Mouse (Mus musculus) ES-Bruce4 (cell line): ENCODE results near the gene Lce1d. TPM values are rescaled to one million over a fixed set of nuclear protein-coding genes. Genes with fewer than 3 reads are reported as not detected.
"Not testable (repeated sequence)": the region's sequence is repeated elsewhere in the genome, so short reads cannot be mapped to it uniquely, and the experiment has no call there.

Source experiments
- H3K27ac ChIP-seq: 2 replicates; pipeline ENCODE4 v1.5.1; 2012; ENCODE audit warnings: low read length, inconsistent platforms; ENCODE audit not compliant: insufficient read depth
- H3K27me3 ChIP-seq: 2 replicates; pipeline ENCODE4 v1.6.1; 2012; ENCODE audit warnings: mild to moderate bottlenecking, low read length, inconsistent platforms; ENCODE audit not compliant: control insufficient read depth, poor library complexity, insufficient read depth, severe bottlenecking
- H3K36me3 ChIP-seq: 2 replicates; pipeline ENCODE4 v1.6.1; 2012; ENCODE audit warnings: inconsistent platforms, mild to moderate bottlenecking, low read length, moderate library complexity; ENCODE audit not compliant: control insufficient read depth, poor library complexity, insufficient read depth, severe bottlenecking
- H3K4me1 ChIP-seq: one replicate; pipeline ENCODE4 v1.8.1; 2011; ENCODE audit warnings: low read length; ENCODE audit not compliant: control insufficient read depth, insufficient read depth
- H3K4me3 ChIP-seq: 2 replicates; pipeline ENCODE4 v1.5.1; 2011; ENCODE audit warnings: low read depth, mild to moderate bottlenecking, low read length
- H3K9ac ChIP-seq: 2 replicates; pipeline ENCODE4 v1.6.1; 2012; ENCODE audit warnings: low read depth, mild to moderate bottlenecking, inconsistent platforms; ENCODE audit not compliant: poor library complexity, severe bottlenecking
- H3K9me3 ChIP-seq: replicated peaks from 2 replicates; pipeline ENCODE4 v1.6.1; 2012; ENCODE audit warnings: mild to moderate bottlenecking, low read length, inconsistent platforms; ENCODE audit not compliant: control insufficient read depth, poor library complexity, insufficient read depth, severe bottlenecking
- CTCF ChIP-seq: IDR thresholded peaks from one replicate; pipeline ENCODE4 v1.8.1; 2011; ENCODE audit warnings: low read depth, low read length
- EP300 ChIP-seq: IDR thresholded peaks from 2 replicates; pipeline ENCODE4 v1.6.1; 2011; ENCODE audit warnings: low read depth, low read length; ENCODE audit not compliant: insufficient read depth
- POLR2A ChIP-seq: IDR thresholded peaks from one replicate; pipeline ENCODE4 v1.8.1; 2011; ENCODE audit warnings: low read length; ENCODE audit not compliant: insufficient read depth
- polyA plus RNA-seq: library from polyadenylated mRNA; stranded (reverse); fragments of >200 nt; gene quantifications from 2 replicates; pipeline ENCODE4 v1.2.4, GENCODE M21; 2011; ENCODE audit warnings: low read depth; ENCODE audit not compliant: missing spikeins, insufficient read depth, insufficient read length

Lce1d gene
- polyA plus RNA-seq, 1 experiment, result not detected

GRCm38 (mm10) chr3:92691688-92692087 is 4.7 kb upstream of the Lce1d start:
- Histone ChIP-seq H3K4me3 (no peak overlapping the region), H3K27ac (no peak overlapping the region), H3K9ac (no peak overlapping the region), H3K9me3 (no peaks in the 10 kb centered on the region), H3K27me3 (no peaks in the 10 kb centered on the region; the same call in none of the 2 replicates), H3K36me3 (no peaks in the 10 kb centered on the region), H3K4me1 (no peaks in the 10 kb centered on the region)
- no peak for TF ChIP-seq POLR2A
- TF ChIP-seq EP300, result no peak
- TF ChIP-seq CTCF, result no peak

DNA sequence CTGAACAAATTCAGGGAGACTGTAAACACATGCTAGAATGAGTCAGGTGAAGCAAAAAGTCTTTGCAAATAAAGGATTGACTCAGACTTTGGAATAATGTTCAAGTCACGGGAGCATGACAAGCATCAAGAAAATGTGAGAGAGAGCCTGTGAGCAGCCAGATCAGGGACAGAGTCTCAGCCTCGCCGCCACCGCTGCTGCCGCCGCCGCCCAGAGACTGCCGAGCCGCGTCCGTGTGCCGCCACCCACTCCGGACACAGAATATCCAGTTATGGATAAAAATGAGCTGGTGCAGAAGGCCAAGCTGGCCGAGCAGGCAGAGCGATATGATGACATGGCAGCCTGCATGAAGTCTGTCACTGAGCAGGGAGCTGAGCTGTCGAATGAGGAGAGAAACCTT is 2.1 kb upstream of the Lce1d start:
- not testable (repeated sequence) for H3K36me3 ChIP-seq, H3K9ac ChIP-seq, H3K27ac ChIP-seq, H3K4me1 ChIP-seq, H3K27me3 ChIP-seq, H3K9me3 ChIP-seq
- H3K4me3 ChIP-seq, result peak overlapping the region; percentile 50

DNA sequence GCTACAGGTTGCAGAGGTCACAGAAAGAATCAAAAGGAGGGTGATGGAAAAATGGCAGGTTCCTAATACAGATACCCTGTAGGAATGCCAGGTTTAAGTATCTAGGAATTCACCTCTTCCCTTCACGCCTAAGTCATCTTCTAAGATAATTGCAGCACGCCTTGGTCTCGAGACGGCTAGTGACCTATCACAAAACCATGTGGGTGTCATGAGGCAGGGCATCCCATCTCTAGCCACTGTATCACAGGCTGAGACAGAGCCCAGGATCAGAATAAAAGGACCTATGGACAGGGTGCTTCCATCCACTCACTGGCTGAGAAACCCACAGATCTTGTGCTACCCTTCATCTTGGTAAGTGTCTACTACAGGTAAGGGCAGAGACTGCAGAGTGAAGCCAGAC is 8.1 kb downstream of the Lce1d start, which contains the start of gene Lce1c:
Gene Lce1c, plus strand, starts transcription at position 301 of the 400 bp plus-strand sequence.
- Histone ChIP-seq H3K9me3 (no peaks in the 10 kb centered on the region), H3K36me3 (no peaks in the 10 kb centered on the region), H3K4me1 (no peaks in the 10 kb centered on the region), H3K9ac (no peak within 1 kb of the TSS), H3K27ac (no peak within 1 kb of the TSS), H3K4me3 (no peak within 1 kb of the TSS), H3K27me3 (no peaks in the 10 kb centered on the region)
- TF ChIP-seq POLR2A, result no peak
- TF ChIP-seq CTCF, result no peak
- TF ChIP-seq EP300, result no peak

GRCm38 (mm10) chr3:92670215-92670614 is 16.8 kb downstream of the Lce1d start, which contains the start of gene Lce1a2:
Gene Lce1a2 (minus strand): TSS chr3:92670315.
- H3K9me3 ChIP-seq, result no peaks in the 10 kb centered on the region
- H3K36me3 ChIP-seq, result no peaks in the 10 kb centered on the region
- no peak within 1 kb of the TSS for H3K27ac ChIP-seq
- no peak within 1 kb of the TSS for H3K4me3 ChIP-seq
- no peaks in the 10 kb centered on the region for H3K4me1 ChIP-seq
- no peaks in the 10 kb centered on the region; the same call in 1 of the 2 replicates for H3K27me3 ChIP-seq
- TF ChIP-seq POLR2A (no peak), EP300 (no peak), CTCF (no peak)
- H3K9ac ChIP-seq, result no peak within 1 kb of the TSS

- Histone ChIP-seq H3K4me1 (no peaks in the 10 kb centered on the region), H3K27me3 (no peaks in the 10 kb centered on the region), H3K27ac (no peak within 1 kb of the TSS), H3K4me3 (no peak within 1 kb of the TSS), H3K36me3 (no peaks in the 10 kb centered on the region), H3K9me3 (no peaks in the 10 kb centered on the region), H3K9ac (no peak within 1 kb of the TSS)
- TF ChIP-seq CTCF (no peak), POLR2A (no peak), EP300 (no peak)
These were observed 30.2 kb downstream of the Lce1d start, which contains the start of gene Lce1b for GRCm38 (mm10) chr3:92656826-92657225. Gene Lce1b (minus strand): TSS chr3:92656926.

DNA sequence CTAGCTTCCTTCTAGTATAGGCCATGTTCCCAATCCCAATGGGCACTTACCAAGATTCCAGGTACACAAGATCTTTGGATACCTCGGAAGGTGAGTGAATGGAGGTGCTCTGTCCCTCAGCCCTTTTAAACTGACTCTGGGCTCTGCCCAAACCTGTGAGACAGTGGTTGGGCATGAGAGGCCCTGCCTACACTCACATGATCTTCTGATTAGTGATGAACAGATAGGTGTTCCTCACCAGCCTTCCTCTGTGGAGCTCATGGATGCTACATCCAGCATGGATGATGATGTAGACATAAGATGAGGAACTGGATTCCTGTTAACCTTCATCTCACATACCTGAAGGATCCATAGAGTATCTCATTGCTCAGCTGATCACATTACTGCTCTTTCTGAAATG is 38.8 kb downstream of the Lce1d start, which contains the start of gene Lce1a1:
Gene Lce1a1, minus strand, starts transcription at position 101 of the 400 bp plus-strand sequence.
- TF ChIP-seq POLR2A, result no peak
- TF ChIP-seq CTCF, result no peak
- no peak for TF ChIP-seq EP300
- Histone ChIP-seq H3K27ac (no peak within 1 kb of the TSS), H3K4me3 (no peak within 1 kb of the TSS)

DNA sequence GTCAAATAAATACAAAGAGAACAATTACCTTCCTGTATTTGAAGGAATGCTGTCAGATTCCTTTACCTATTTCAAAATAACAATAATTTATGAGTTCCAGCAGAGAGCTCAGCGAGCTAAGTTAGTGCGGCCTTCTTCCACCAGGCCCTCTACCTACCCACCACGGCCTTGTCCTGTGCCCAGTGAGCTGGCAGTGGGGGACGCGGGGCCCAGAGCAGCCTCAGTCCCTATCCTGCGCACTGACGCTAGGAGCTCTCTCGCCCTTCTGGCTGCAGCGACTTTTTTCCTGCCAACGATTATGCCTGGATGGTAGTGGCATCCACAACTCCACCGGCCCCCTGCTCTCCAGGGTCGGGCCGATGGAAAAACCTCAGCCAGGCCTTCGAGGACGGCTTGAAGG is 47.2 kb downstream of the Lce1d start:
- no peaks in the 10 kb centered on the region for H3K9me3 ChIP-seq
- H3K27me3 ChIP-seq, result no peaks in the 10 kb centered on the region
- H3K4me3 ChIP-seq, result no peak overlapping the region
- no peak overlapping the region for H3K9ac ChIP-seq
- H3K4me1 ChIP-seq, result no peaks in the 10 kb centered on the region
- TF ChIP-seq CTCF (no peak), POLR2A (no peak), EP300 (no peak)
- H3K36me3 ChIP-seq, result no peaks in the 10 kb centered on the region
- H3K27ac ChIP-seq, result no peak overlapping the region

More for the DNA sequence above, 38.8 kb downstream of the Lce1d start, which contains the start of gene Lce1a1:
- Histone ChIP-seq H3K9ac (no peak within 1 kb of the TSS), H3K4me1 (no peaks in the 10 kb centered on the region), H3K36me3 (no peaks in the 10 kb centered on the region), H3K9me3 (no peaks in the 10 kb centered on the region), H3K27me3 (no peaks in the 10 kb centered on the region)
